Mouse (Mus musculus) embryonic facial prominence, embryonic 11.5 days (tissue): ENCODE measurements around the gene Atp5j. TPM values are rescaled to one million over a fixed set of nuclear protein-coding genes. Genes with fewer than 3 reads are reported as not detected.

ENCODE experiments used
- ATAC-seq: fragments of 200-750 bp; cut with Nextera tagmentation; replicated peaks from 2 replicates; pipeline ENCODE4 v1.8.0; 2017; ENCODE audit warnings: low read depth; ENCODE audit not compliant: insufficient number of reproducible peaks, low FRiP score, low TSS enrichment
- DNase-seq: peaks from one replicate; pipeline ENCODE4 v3.0.0-alpha.2; 2015; ENCODE audit warnings: low spot score
- H3K27ac ChIP-seq: fragments of 300-500 bp; sonication (generic); replicated peaks from 2 replicates; pipeline ENCODE4 v1.5.1; 2014; ENCODE audit warnings: mild to moderate bottlenecking, low read depth, low read length, control low read depth
- H3K27me3 ChIP-seq: fragments of 300-500 bp; sonication (generic); 2 replicates; pipeline ENCODE4 v1.6.1; 2014; ENCODE audit warnings: mild to moderate bottlenecking, low read length, moderate library complexity, mixed read lengths; ENCODE audit not compliant: control insufficient read depth, insufficient read depth
- H3K36me3 ChIP-seq: fragments of 300-500 bp; sonication (generic); replicated peaks from 2 replicates; pipeline ENCODE4 v1.6.1; 2014; ENCODE audit warnings: low read depth, mild to moderate bottlenecking, low read length, moderate library complexity, mixed read lengths; ENCODE audit not compliant: control insufficient read depth, insufficient read depth
- H3K4me1 ChIP-seq: fragments of 300-500 bp; sonication (generic); 2 replicates; pipeline ENCODE4 v1.6.1; 2014; ENCODE audit warnings: low read length, mixed read lengths; ENCODE audit not compliant: control insufficient read depth, insufficient read depth
- H3K4me2 ChIP-seq: fragments of 300-500 bp; sonication (generic); 2 replicates; pipeline ENCODE4 v1.6.1; 2014; ENCODE audit warnings: low read depth, mild to moderate bottlenecking, control low read depth, low read length, moderate library complexity
- H3K4me3 ChIP-seq: fragments of 300-500 bp; sonication (generic); 2 replicates; pipeline ENCODE4 v1.5.1; 2014; ENCODE audit warnings: low read depth, low read length, control low read depth
- H3K9ac ChIP-seq: fragments of 300-500 bp; sonication (generic); replicated peaks from 2 replicates; pipeline ENCODE4 v1.6.1; 2014; ENCODE audit warnings: mild to moderate bottlenecking, control low read depth, low read length
- H3K9me3 ChIP-seq: fragments of 300-500 bp; sonication (generic); replicated peaks from 2 replicates; pipeline ENCODE4 v1.6.1; 2016; ENCODE audit warnings: mild to moderate bottlenecking, low read length, inconsistent platforms, mixed read lengths; ENCODE audit not compliant: control insufficient read depth
- WGBS: fragments of 180-500 bp; shearing (Covaris S2); extraction: QIAGEN DNeasy Blood & Tissue Kit; methylation state at CpG from one replicate; pipeline ENCODE4 v1.1.7; 2014; 5-methylcytosine and 5-hydroxymethylcytosine counted together
- polyA plus RNA-seq: library from polyadenylated mRNA; unstranded; fragments of >200 nt; fragmentation: Nextera tagmentation; extraction: Ambion mirVana; gene quantifications from 2 replicates; pipeline ENCODE4 v1.2.1, GENCODE M21; 2014

Atp5j gene
- polyA plus RNA-seq, 1 experiment from 2014 or later: 830 TPM

DNA sequence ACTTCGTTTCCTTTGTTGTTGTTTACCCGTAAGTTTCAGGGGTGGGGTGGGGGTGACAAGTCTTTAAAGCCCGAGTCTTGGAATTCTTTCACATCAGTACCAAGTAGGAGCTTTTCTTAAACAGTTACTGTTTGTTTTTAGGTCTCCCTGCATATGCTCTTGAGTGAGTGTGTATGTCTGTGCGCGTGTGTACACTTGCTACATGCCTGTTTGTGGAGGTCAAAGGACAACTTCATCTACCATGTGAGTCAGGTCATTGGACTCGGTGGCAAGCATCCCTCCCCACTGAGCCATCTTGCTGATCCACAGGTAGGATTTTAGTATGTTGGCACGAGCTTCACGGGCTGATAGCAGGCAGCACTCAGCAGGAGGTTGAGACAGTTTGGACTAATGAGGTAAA lies 38.4 kb upstream of the Atp5j start:
- ATAC-seq (no peak), DNase-seq (no peak)
- no peak overlapping the region for H3K4me2 ChIP-seq
- H3K9me3 ChIP-seq: no peaks in the 10 kb centered on the region
- no peak overlapping the region for H3K4me3 ChIP-seq
- no peak overlapping the region for H3K9ac ChIP-seq
- H3K27ac ChIP-seq: no peak overlapping the region
- no peaks in the 10 kb centered on the region for H3K4me1 ChIP-seq
- 82% methylated on average over 8 of the region's 8 CpGs for WGBS
- H3K36me3 ChIP-seq: no peaks in the 10 kb centered on the region
- no peaks in the 10 kb centered on the region for H3K27me3 ChIP-seq

DNA sequence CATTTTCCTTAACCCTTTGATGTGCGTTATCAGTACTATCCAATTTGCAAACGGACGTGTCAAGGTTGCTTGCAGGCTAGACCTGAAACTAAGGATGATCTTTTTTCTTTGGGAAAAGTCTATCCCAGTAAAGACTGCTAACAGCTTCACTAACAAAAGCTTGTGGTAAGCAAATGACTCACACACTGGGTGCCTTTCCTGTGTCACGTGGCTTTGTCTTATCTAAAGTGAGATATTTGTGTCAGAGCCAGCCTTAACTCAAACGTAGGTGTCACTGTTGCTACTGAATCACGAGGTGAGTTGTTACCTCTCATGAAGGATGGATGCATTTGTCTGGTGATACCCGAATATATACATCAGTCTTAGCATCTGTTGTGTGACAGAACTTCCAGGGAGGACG lies 29.2 kb upstream of the Atp5j start:
- no peak overlapping the region for H3K27ac ChIP-seq
- no peaks in the 10 kb centered on the region for H3K27me3 ChIP-seq
- H3K36me3 ChIP-seq: no peaks in the 10 kb centered on the region; the same call in 1 of the 2 replicates
- no peak for DNase-seq
- ATAC-seq: no peak
- no peaks in the 10 kb centered on the region for H3K9me3 ChIP-seq
- WGBS: 87% methylated on average over 8 of the region's 8 CpGs
- H3K4me1 ChIP-seq: no peaks in the 10 kb centered on the region
- H3K4me3 ChIP-seq: no peak overlapping the region
- no peak overlapping the region for H3K9ac ChIP-seq
- no peak overlapping the region for H3K4me2 ChIP-seq

DNA sequence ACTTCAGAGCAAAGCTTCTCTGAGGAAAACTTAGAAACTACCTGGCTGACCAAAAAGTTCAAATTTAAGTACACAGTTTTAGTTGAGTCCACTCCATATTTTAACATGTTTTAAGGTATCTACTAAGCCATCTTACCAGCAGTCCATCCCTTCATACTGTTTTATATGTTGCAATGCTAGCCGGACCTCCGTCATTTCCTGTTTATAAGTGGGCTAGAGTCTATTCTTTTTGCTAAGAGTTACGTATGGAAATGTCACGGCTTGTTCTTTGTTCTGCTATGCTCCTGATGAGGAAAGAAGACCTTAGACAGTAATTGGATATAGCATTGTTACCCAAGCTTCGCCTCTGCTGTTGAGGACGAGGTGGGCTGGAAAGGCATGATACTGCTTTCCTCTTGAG lies 18.1 kb upstream of the Atp5j start:
- DNase-seq (no peak), ATAC-seq (no peak)
- 93% methylated on average over 6 of the region's 6 CpGs for WGBS
- no peak overlapping the region for H3K27ac ChIP-seq
- no peaks in the 10 kb centered on the region for H3K27me3 ChIP-seq
- no peaks in the 10 kb centered on the region for H3K9me3 ChIP-seq
- peaks cover 3% of the 10 kb centered on the region for H3K36me3 ChIP-seq
- H3K4me3 ChIP-seq: no peak overlapping the region
- H3K4me1 ChIP-seq: no peaks in the 10 kb centered on the region
- H3K4me2 ChIP-seq: no peak overlapping the region
- H3K9ac ChIP-seq: no peak overlapping the region

DNA sequence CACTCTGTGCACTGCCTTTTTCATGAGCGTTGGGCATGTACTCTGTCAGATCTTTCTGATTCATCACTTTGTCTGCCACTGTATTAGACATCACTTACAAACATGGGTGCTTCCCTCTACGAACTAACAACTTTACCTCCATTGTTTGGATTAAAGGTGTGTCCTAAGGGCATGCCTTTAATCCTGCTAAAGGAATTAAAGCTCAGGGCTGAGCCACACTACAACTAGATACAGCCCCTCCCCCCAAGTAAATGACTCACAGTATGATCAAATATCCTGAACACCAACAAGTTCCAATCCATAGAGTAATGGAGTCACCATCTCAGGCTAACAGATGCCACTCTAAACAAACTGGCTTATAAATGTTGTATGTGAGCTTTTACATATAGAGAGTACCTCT lies 3.2 kb upstream of the Atp5j start:
- H3K4me2 ChIP-seq: no peak overlapping the region
- H3K9ac ChIP-seq: no peak overlapping the region
- H3K36me3 ChIP-seq: peaks cover 2% of the 10 kb centered on the region; the same call in 1 of the 2 replicates
- H3K27ac ChIP-seq: no peak overlapping the region
- ATAC-seq (no peak), DNase-seq (no peak)
- H3K4me3 ChIP-seq: no peak overlapping the region
- WGBS: 86% methylated on average over 2 of the region's 2 CpGs
- H3K9me3 ChIP-seq: no peaks in the 10 kb centered on the region
- H3K4me1 ChIP-seq: no peaks in the 10 kb centered on the region
- no peaks in the 10 kb centered on the region for H3K27me3 ChIP-seq

DNA sequence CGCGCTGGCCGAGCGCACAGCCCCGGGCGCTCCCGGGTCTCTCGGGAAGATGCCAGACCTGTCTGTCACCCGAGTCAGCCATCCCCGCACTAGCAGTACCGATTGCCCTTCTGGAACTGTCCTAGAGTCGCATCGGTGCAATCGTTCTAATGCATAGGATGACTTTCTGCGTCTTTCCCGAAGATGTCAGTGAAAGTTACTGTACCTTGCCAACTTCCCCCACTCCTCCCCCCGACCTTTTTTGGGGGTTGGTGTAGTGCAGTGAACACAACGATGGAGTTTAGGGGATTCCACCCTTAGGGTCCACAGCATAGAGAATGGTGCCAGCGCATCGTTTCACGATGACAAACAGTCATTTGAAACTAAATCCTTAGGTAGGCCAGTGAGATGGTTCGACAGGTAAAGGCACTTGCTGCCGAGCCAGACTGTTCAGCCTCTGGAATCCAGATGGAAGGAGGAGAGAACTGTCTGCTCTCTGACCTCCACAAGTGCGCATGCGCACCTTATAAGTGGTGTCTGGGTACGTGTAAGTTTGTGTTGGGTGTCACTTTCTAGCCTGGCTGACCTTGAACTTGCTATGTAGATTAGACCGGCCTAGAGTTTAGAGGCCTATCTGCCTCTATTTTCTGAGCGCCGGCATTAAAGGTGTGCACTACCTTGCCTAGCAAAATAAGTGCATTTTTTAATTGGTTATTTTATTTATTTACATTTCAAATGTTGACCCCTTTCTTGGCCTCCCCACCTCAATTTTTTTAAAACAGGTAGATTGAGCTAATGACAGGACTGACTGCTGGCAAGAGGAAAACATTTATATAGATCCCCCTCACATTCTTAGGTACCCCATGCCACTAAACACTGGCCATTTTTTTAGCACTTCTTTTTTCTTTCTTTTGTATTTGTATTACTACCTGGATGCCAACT lies 658 bp upstream of the Atp5j start:
- peak; percentile 2 for ATAC-seq
- WGBS: 8% methylated on average over 28 of the region's 29 CpGs
- peak overlapping the region; percentile 99 for H3K9ac ChIP-seq

DNA sequence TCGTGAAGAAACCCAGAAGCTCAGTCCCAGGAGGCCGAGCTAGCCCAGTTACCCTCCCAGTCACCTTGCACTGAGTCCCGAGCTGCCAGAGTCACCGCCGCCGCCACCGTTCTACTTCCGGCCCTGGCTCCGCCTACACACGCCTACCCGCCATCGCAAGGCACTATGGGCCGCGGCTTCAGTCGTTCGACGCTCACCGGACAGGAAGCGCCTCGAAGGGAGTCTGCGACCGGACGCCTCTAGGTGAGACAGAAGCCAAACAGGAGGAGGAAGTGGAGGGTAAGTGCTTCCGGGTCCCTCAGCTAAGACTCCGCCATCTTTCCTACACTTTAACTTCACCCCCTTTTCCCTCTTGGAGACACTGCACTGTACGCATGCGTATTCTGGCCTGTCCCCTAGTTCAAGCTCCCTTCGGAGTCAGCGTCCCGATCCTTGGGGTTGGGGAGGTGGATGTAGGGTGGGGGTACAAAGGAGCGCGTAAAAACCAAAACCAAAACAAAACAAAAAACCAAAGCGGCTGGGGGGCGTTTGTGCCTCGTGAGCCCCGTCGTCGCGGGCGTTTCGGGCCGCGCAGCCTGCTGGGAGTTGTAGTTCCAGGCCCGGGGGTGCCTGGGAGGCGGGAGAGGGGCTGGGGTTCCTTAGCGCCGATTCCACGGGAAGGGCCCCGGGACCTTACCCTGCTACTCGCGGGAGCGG lies 532 bp downstream of the Atp5j start, which contains the start of gene Gabpa:
TSS of gene Gabpa (plus strand) at position 181 of the 696 bp plus-strand sequence.
- Histone ChIP-seq H3K4me1 (no peaks in the 10 kb centered on the region), H3K4me2 (peak within 1 kb of the TSS; percentile 71), H3K9ac (peak within 1 kb of the TSS; percentile 99), H3K9me3 (no peaks in the 10 kb centered on the region), H3K4me3 (peak within 1 kb of the TSS; percentile 90), H3K27ac (peak within 1 kb of the TSS; percentile 98), H3K36me3 (0 out of 2 replicates have a peak, but pooled peaks cover 2% of the 10 kb centered on the region), H3K27me3 (no peaks in the 10 kb centered on the region)
- peak; percentile 97 for ATAC-seq
- DNase-seq: peak; percentile 95
- under 1% methylated on average over 52 of the region's 52 CpGs for WGBS

More for the DNA sequence above, 658 bp upstream of the Atp5j start:
- no peaks in the 10 kb centered on the region for H3K27me3 ChIP-seq
- H3K36me3 ChIP-seq: 0 out of 2 replicates have a peak, but pooled peaks cover 2% of the 10 kb centered on the region
- H3K4me2 ChIP-seq: peak overlapping the region; percentile 71
- H3K4me1 ChIP-seq: no peaks in the 10 kb centered on the region
- DNase-seq: peak; percentile 69
- H3K4me3 ChIP-seq: peak overlapping the region; percentile 90
- no peaks in the 10 kb centered on the region for H3K9me3 ChIP-seq
- peak overlapping the region; percentile 98 for H3K27ac ChIP-seq

DNA sequence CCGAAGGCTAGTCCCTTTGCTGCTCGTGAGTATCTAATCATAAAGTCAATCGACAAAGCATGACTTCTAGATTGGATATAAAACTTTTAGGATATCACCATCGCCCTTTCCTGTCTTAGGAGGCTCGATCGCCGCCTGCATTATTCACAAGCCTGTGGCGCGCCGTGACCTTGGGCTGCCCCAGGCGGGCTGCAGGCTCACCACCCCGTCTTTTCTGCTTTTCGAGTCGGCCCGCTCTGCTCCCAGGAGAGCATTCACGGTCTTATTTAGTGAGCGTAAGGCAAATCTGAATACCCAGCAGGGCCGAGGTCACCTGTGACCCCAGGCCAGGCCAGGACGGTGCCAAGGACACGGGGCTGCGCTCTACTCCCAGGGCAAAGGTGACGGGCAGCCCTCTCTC lies 1.1 kb downstream of the Atp5j start:
- Histone ChIP-seq H3K9me3 (no peaks in the 10 kb centered on the region), H3K36me3 (no peaks in the 10 kb centered on the region), H3K4me1 (no peaks in the 10 kb centered on the region), H3K27me3 (no peaks in the 10 kb centered on the region), H3K4me3 (peak overlapping the region; percentile 90), H3K27ac (peak overlapping the region; percentile 98), H3K9ac (peak overlapping the region; percentile 99), H3K4me2 (peak overlapping the region; percentile 59)
- under 1% methylated on average over 22 of the region's 22 CpGs for WGBS
- DNase-seq (peak; percentile 30), ATAC-seq (no peak)

DNA sequence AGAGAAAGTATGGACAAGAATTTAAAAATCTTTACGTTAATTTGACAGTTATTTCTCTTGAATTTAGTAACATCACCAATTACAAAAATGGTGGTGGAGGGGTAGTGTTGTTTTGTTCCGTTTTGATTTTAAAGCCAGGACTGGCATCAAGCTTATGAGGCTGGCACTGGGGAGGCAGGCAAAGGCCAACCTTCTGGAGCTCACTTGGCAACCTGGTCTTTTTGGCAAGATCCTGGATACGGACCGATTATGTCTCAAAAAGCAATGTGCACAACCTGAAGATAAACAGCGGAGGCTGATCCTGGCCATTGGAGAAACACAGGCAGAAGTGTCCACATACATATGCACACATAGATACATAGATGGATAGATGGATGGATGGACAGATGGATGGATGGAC lies 2.7 kb downstream of the Atp5j start:
- ATAC-seq: no peak
- WGBS: 95% methylated on average over 5 of the region's 5 CpGs

More for the DNA sequence above, 2.7 kb downstream of the Atp5j start:
- Histone ChIP-seq H3K9me3 (no peaks in the 10 kb centered on the region), H3K4me1 (no peaks in the 10 kb centered on the region), H3K27me3 (no peaks in the 10 kb centered on the region), H3K4me2 (no peak overlapping the region), H3K36me3 (no peaks in the 10 kb centered on the region), H3K4me3 (no peak overlapping the region), H3K9ac (no peak overlapping the region), H3K27ac (no peak overlapping the region)
- DNase-seq: no peak
